Mouse (Mus musculus) erythroblast, adult 5-6 weeks (primary cell): ENCODE results near the gene Acsl4. TPM values are rescaled to one million over a fixed set of nuclear protein-coding genes. Genes with fewer than 3 reads are reported as not detected.

Experiments used
- ATAC-seq: replicated peaks from 2 replicates; pipeline ENCODE4 v1.8.0; 2016; ENCODE audit warnings: moderate number of reproducible peaks, mild to moderate bottlenecking, moderate TSS enrichment, inconsistent platforms; ENCODE audit not compliant: poor library complexity, low FRiP score, severe bottlenecking
- total RNA-seq, 2 experiments: library from RNA; stranded (forward) in 1 of 2; stranded (reverse) in 1 of 2; fragments of 150-400 nt in 1 of 2; fragments of 200-764, 138-1000 nt in 1 of 2; gene quantifications; 2 replicates each; pipeline versions ENCODE4 v1.2.3 to v1.2.4; 2015 to 2017; ENCODE audit warnings: low replicate concordance in 2 of 2

The Acsl4 gene
- total RNA-seq, 2 experiments from 2014 or later: 9.6 to 15.4 TPM

DNA sequence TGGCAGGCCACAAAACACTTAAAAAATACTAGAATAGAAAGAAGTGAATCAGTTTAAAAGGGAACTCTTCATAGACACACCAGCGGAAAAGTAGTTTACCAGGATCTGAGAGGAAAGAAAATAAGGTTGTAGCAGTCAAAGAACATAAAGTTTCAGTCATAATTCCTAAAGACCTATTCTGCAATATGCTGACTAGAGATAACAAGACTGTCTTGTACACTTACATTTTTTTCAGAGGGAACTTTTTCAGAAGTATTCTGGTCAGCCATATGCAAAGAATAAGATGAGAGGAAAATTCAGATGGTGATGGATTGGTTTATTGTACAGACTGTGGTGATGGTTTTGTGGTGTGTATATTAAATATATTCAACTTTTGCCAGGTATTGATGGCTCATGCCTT lies 26.5 kb downstream of the Acsl4 start:
- peak; percentile 71 for ATAC-seq

DNA sequence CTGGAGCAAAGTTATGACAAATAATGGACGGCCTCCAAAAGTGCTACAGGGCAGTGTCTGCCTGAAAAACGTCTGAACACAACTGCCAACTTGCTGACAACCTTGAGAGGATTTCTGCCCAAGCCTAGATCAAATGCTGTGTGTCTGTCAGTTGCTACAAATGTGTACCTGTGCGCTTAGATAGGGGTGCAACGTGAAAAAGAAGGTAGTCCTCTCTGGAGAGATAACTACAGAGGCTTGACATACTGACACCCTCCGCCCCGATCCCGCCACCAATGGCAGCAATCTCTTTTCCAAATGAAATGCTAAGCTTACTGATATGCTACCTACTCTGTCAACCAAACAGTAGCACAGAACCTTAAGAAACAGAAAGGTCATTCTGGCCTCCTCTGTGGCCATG lies 31.3 kb downstream of the Acsl4 start:
- peak; percentile 89 for ATAC-seq

DNA sequence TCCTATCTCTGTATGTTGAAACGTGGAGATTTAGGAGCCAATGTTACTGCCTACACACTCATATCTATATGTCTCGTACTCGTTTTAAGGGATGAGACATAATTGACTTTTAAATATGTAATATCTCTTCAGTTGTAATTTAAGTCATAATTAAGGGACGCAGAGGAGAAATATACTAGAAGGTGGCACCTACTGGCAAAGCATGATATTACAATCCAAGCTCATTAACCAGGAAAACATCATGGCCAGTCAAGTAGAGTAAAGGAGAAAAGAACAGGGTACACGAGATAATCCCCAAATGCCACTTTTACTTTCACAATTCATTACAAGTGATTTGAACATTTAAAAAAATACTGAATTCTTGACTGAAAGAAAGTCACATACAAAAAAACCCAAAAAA lies 31.9 kb downstream of the Acsl4 start:
- ATAC-seq: peak; percentile 83

DNA sequence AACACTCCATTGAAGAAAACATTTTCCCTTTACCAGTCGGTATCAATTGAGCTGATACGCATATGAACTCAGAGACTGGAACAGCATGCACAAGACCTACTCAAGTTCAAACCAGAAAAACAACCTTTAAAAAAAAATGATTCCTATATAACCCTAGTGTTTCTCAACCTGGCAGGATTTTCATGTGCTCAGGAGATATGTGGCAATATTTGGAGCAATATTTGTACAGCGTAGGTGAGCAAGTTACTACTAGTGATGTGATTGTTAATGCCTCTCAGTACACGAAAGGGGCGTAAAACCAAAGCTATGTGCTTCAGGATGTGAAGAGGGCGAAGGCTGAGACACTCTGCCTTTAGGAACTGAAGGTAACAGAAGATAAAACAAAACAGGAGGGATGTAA lies 54.1 kb downstream of the Acsl4 start:
- no peak for ATAC-seq

DNA sequence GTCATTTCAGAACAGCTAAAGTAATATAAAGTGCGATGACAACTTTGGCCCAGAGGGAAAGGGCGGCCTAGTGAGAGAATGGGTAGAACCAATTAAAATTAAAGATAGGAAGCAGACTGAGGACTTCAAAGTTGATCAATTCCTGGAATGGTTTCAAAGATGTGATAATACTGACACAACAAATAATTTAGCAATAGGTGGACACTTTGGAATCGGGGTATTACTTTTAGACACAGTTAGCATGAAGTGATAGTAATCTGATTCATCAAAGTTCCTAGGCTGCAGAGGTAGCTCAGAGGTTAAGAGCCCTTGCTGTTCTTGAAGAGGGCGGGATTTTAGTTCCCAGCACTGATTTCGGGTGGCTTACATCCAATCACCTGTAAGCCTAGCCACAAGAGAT lies 54.8 kb downstream of the Acsl4 start:
- no peak for ATAC-seq

DNA sequence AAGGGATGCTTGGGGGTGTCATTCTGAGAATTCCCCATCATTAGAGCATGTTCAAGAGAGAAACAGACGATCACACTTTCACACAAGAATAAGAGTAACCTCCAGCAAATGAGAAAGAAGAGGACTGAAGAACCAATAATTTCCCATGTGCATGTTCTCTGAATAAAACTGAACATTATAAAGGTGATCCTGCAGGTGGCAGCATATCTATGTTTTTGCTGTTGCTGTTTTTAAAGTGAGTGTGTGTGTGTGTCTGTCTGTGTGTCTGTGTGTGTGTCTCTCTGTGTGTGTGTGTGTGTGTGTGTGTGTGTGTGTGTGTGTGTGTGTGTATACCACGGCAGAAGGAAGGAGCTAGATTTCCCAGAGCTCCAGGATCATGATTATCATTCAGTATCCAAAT lies 64.6 kb downstream of the Acsl4 start:
- no peak for ATAC-seq

DNA sequence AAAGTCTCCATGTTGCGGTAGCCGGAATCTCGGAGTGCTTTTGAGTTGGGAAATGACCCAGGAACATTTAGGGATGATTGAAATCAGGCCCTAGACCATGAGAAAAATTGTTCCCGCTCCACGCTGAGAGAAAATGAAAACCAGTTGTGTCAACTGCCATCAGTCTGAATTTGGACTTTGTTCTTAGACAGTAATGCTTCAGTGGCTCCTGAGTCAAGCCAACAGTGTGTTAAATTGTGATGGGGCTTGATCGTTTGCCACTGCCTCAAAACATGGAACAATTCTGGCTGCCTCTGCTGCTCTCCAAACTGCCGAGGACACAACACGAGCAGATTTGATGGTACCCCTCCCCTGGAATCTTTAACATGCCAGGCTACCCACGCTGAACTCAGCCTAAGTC lies 74.2 kb downstream of the Acsl4 start:
- ATAC-seq: no peak

DNA sequence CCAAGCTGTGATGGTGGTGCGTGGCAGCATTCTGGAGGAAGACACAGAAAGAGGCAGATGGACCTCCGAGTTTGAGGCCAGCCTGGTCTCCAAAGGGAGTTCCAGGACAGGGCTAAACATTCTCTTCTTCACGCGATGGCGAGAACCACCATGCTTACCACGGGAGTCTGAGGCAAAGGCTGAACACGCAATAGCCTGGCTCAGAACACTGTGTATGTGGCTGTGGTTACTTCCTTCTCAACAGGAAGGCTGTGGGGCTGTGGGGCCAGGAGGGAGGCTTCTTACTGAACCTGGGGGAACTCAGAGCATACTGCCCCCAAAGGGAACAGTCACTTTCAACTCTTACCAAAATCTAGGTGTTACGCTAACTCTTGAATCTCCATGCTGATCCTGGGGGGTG lies 75.1 kb downstream of the Acsl4 start:
- no peak for ATAC-seq

DNA sequence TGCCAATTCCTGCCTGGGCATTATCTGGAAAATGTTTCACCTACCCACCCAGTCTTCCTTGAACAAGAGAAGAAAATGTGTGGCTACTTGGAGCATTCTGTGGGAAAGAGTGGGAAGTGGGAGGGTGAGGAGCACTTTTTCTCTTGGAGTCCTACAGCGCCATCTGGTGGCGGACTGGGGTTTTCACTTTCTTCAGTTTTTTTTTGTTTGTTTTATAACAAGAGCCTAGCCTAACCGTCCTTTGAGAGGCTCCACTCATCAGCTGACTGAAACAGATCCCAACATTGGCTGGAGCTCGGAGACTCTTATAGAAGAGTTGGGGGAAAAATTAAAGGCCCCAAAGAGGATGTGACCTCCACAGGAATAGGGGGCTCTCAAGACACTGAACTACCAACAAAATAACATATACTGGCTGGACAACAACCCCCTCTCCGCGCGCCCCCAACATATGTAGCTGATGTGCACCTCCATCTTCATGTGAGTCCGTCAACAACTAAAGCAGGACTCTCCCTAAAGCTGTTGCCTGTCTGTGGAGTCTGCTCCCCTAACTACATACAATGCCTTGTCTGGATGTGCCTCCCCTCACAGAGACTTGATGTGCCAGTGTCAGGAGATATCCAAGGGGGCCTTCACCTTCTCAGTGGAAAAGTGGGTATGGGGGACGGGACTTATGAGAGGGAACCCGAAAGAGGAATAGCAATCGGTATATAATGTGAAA lies 75.9 kb downstream of the Acsl4 start:
- no peak for ATAC-seq

DNA sequence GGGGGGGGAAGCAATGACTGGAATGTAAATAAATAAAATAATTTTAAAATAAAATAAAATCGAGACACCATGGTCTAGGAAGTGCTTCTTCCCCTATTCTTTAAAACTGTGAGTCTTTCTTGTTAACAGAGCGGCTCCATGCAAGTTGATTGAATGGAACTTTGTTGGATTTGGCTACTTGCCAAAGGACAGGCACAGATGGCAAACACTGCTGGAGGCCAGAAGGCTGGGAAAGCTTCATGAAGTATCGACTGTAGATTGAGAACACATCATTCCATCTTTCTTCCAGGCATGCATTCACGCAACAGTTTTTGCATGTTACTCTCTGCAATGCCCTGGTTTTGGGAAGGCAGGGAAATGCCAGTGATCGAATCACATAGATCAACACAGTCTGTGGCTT lies 79.9 kb downstream of the Acsl4 start:
- no peak for ATAC-seq

DNA sequence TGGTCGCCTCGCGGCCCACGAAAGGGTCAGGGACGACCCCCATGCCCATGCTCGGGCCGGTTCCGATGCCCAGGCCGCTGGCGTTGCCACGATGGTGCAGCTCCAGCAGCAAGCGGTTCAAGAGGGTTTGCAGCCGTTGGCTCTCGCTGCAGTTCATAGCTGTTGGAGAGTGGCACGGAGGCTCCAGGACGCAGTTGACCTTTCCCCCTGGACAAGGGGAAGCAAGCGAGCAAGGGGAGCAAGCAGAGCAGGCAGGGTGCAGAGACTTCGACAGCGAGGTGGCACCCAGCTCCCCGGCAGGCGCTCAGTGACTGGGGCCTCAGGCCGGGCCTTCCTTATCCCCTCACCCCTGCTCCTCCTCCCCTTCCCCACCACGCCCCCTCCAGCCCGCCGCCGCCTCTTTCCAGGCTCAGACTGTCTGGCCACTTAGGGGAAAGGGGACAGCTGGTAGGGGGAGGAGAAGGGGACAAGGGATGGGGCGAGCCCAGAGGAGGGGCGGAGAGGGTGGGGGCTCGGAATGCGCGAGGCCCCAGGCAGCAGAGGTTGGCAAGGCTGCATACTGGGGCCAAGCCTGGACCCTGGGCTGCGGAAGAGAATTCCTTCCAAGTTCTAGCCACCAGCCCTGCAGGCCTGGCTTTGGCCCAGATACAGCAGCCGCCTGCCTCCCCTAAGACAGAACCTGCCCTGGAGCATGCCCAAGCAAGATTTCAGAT lies 84.3 kb downstream of the Acsl4 start, which contains the start of gene Kcne1l:
Gene Kcne1l, minus strand, starts transcription at position 426 of the 713 bp plus-strand sequence.
- no peak for ATAC-seq

DNA sequence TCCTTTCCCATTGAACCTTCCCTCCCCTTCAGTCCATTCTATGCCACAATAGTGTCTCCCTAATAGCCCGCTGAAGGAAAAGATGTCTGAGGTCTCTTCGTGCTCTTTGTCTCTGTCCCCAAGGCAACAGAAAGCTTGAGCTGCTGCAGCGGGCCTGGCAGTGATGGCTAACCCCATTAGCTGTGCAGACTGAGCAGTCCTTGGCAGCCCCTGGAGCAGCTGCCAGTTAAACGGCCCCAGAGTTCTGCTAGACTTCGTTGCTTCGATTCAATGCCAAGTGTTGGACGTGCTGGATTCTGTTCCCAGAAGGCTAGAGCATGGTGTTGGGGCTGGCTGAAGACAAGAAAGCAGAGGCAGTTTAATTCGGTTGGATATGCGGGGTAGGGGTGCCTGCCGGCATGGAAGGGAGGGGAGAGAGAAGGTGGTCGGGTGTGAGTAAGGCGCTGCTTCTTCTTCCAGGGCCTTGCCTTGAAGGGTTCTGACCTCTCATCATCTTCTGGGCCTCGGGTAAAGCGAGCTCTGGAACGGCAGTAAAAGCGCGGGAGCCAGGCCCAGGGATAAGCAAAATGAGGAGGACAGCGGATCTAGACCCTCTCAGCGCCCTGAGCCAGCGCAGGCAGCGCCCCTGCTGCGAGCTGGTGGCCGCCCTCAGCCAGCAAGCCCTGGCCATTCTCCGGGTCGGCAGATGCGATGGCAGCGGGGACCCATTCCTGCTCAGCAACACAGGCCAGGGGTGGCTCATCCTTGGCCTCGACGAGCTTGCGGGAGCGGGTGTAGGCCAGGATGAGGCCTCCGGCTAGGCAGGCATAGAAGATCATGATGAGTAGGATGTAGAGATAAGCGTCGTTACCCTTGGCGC lies 85.1 kb downstream of the Acsl4 start:
- ATAC-seq: no peak

DNA sequence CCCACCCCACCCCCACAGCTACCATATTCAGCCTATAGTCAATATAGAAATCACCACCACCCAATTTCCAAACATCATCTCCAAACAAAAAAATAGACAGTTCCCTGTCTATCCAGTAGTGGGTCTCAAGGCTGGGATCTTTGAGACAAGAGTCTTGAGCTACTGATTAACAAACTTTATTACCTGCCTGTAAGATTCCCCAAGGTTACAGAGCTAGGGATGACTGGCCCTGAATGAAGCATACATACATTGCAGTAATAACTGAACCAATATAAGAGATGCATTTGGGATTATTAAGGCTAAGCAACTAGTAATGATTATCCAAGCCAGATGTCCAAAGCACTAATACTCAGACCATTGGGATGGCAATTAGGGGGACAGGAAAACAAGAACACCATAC lies 85.7 kb downstream of the Acsl4 start:
- ATAC-seq: no peak

DNA sequence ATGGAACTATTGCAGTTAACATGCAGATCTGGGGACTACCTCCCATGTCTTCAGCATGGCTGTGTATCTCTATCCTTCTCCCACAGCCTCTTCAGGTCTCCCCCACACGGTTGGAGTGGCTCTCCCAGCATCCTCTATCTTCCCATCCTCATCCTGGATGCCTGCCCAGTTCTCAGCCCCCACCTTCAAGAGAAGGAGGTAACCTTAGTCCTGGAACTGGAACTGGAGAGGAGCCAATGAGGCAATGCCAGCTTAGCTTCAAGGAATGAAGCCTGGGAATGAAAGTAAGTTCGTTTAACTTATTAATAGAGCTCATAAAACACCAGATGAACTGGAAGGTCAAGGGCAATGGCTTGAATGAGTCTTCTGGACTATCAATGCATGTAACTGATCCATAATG lies 86.9 kb downstream of the Acsl4 start:
- ATAC-seq: no peak

DNA sequence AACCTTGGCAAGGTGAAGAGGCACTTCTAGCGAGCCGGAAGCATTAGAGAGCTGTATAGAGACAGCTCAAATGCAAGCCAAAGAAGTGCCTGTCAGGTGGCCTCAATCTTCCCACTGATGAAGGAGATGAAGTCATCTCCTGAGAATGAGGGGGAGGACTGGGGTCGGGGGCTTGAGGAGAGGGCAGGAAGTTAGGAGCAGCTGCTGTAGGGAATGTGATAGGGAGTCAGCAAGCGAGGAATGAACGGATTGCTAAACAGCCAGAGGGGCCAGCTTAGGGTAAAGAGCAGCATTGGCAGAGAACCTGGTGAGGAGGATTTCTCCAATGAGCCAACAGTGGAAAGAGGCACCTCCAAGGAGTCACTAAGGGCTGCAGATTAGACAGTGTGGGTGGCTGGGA lies 104.4 kb downstream of the Acsl4 start:
- no peak for ATAC-seq

DNA sequence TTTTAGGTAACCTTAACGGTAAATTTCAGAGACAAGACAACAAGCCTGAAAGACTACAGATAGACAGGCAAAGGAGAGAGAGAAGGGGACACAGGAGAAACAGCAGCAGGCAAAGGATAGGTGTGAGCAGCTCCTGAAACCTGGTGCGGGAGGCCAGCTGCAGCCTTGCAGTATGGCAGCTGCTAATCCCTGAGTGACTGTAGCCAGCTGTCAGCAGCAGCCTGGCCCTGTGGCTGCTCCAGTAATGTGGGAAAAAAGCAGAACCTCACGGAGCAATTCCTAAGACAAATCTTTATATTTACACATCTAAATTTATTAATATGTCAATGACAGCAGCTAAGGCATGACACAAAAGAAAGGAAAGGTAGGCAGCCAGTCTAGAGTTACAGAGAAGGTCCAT lies 113.8 kb downstream of the Acsl4 start:
- ATAC-seq: no peak

DNA sequence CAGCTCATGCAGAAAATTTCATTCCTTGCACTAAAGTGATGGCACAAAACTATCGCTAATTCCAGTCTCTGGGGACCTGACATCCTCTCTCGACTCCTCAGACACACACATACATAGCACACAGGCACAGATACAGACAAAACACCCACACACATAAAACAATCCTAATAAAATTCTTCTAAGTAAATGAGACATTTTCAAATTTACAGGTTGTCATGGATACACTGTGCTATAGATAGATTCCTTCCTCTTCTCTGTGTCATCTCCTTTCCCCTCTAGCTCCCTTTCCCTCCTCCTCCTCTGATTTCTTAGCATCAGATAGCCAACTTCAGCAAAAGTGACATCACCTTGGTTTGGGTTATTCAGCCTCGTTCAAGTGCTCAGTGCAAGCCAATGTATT lies 114.3 kb downstream of the Acsl4 start:
- no peak for ATAC-seq
